Mouse (Mus musculus): ENCODE data around the gene Edar. TPM values are rescaled to one million over a fixed set of nuclear protein-coding genes. Genes with fewer than 3 reads are reported as not detected.

Edar gene
- polyA plus RNA-seq, 1 experiment: 0.44 TPM

DNA sequence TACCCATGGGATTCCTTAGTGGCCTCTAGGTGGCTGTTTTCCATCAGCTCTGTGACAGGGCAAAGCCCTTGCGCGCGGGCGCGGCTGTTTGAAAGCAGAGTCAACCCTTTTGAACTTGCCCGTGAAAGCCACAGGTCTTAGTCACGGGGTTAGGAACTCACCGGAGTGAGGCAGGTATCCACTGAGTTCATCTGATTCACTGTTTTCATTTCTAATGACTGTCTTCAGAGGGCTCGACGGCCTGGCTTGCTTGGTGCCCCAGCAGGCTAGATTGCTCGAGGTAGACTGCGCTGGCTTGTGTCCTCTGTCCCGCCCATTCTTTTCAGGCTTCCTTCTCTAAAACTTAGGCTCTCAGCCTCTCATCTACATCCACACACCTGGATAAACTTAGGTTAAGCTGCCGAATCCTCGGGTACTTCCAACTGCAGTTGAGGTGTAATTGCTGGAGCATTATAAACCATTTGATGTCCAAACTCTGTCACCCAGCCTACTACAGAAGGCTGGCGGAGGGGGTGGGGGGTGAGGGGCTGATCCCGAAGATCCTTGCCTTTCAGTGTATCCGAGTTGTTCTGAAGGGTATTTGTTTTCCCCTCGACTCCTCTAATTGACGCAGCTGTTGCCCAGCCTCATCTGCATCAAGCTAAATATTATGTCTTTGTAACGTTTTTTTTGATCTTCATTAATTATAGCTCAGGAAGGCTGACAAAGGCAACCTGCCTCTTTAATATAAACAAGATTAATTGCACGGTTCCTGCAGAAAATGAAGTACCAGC lies 24.0 kb downstream of the Edar start:
- TF ChIP-seq POLR2A (IDR thresholded peaks at IDR 0.05; ENCODE audit: control insufficient read depth, low read depth, low read length) (no peak), CTCF (IDR thresholded peaks at IDR 0.05; ENCODE audit: control insufficient read depth, insufficient read depth, insufficient replicate concordance, low read depth, low read length) (no peak)
- Histone ChIP-seq H3K36me3 (ENCODE audit: control insufficient read depth, insufficient read depth, low read length) (no peaks in the 10 kb centered on the region), H3K27ac (ENCODE audit: control insufficient read depth, insufficient read depth, low read depth, low read length) (no peak overlapping the region), H3K4me1 (ENCODE audit: control insufficient read depth, insufficient read depth, low read length) (no peaks in the 10 kb centered on the region; the same call in none of the 2 replicates), H3K27me3 (ENCODE audit: control insufficient read depth, insufficient read depth, low read length) (no peaks in the 10 kb centered on the region), H3K4me3 (ENCODE audit: control insufficient read depth, low read depth, low read length) (no peak overlapping the region)

GRCm38 (mm10) chr10:58648787-58649186 lies 26.7 kb downstream of the Edar start:
- Histone ChIP-seq H3K36me3 (ENCODE audit: control insufficient read depth, insufficient read depth, low read length) (no peaks in the 10 kb centered on the region), H3K4me1 (ENCODE audit: control insufficient read depth, insufficient read depth, low read length) (no peaks in the 10 kb centered on the region; the same call in none of the 2 replicates), H3K4me3 (ENCODE audit: control insufficient read depth, low read depth, low read length) (no peak overlapping the region), H3K27ac (ENCODE audit: control insufficient read depth, insufficient read depth, low read depth, low read length) (no peak overlapping the region), H3K27me3 (ENCODE audit: control insufficient read depth, insufficient read depth, low read length) (no peaks in the 10 kb centered on the region)
- TF ChIP-seq POLR2A (IDR thresholded peaks at IDR 0.05; ENCODE audit: control insufficient read depth, low read depth, low read length): no peak
- no peak for TF ChIP-seq CTCF (IDR thresholded peaks at IDR 0.05; ENCODE audit: control insufficient read depth, insufficient read depth, insufficient replicate concordance, low read depth, low read length)

DNA sequence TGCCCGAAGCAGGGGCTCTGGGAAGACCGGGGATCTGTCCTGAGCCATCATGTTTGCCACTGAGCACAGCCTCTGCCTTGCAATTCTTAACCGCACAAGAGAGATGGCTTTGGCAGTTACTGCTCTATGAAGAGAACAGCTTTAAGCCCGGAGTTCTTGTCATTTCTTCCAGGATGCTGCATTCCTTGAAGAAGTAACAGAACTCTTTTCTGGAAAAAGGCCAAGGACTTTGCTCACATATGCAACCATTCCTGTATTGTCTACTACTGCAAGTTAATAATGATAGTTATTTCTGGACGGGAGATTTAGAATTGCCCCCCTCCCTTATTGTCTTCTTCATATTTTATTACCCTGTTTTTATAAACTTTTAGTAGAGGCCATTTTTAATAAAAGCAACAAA lies 30.8 kb downstream of the Edar start:
- no peak overlapping the region for H3K27ac ChIP-seq (ENCODE audit: control insufficient read depth, insufficient read depth, low read depth, low read length)
- TF ChIP-seq CTCF (IDR thresholded peaks at IDR 0.05; ENCODE audit: control insufficient read depth, insufficient read depth, insufficient replicate concordance, low read depth, low read length) (no peak), POLR2A (IDR thresholded peaks at IDR 0.05; ENCODE audit: control insufficient read depth, low read depth, low read length) (no peak)
- no peaks in the 10 kb centered on the region for H3K27me3 ChIP-seq (ENCODE audit: control insufficient read depth, insufficient read depth, low read length)
- H3K4me3 ChIP-seq (ENCODE audit: control insufficient read depth, low read depth, low read length): no peak overlapping the region
- no peaks in the 10 kb centered on the region for H3K36me3 ChIP-seq (ENCODE audit: control insufficient read depth, insufficient read depth, low read length)
- no peaks in the 10 kb centered on the region for H3K4me1 ChIP-seq (ENCODE audit: control insufficient read depth, insufficient read depth, low read length)

DNA sequence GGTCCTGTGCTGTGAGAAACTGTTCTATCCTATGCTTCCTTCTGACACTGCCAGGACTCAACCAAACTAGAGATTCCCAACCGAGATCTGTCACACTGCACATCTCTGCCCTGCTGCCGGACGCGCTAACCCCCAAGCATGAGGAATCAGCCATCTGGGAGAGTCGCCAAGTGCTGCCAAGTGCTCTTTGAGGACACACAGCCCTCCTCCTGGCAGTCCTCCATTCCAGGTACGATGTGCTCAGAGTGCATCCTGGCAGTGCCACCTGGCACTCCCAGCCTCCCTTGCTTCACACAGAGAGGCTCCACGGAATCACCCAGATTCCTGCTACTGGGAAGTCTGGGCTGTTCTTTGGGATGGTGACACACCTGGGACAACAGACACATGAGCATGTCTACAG lies 31.3 kb downstream of the Edar start:
- Histone ChIP-seq H3K27me3 (ENCODE audit: control insufficient read depth, insufficient read depth, low read length) (no peaks in the 10 kb centered on the region), H3K4me3 (ENCODE audit: control insufficient read depth, low read depth, low read length) (no peak overlapping the region), H3K4me1 (ENCODE audit: control insufficient read depth, insufficient read depth, low read length) (no peaks in the 10 kb centered on the region), H3K36me3 (ENCODE audit: control insufficient read depth, insufficient read depth, low read length) (no peaks in the 10 kb centered on the region), H3K27ac (ENCODE audit: control insufficient read depth, insufficient read depth, low read depth, low read length) (no peak overlapping the region)
- TF ChIP-seq POLR2A (IDR thresholded peaks at IDR 0.05; ENCODE audit: control insufficient read depth, low read depth, low read length): no peak
- no peak for TF ChIP-seq CTCF (IDR thresholded peaks at IDR 0.05; ENCODE audit: control insufficient read depth, insufficient read depth, insufficient replicate concordance, low read depth, low read length)

DNA sequence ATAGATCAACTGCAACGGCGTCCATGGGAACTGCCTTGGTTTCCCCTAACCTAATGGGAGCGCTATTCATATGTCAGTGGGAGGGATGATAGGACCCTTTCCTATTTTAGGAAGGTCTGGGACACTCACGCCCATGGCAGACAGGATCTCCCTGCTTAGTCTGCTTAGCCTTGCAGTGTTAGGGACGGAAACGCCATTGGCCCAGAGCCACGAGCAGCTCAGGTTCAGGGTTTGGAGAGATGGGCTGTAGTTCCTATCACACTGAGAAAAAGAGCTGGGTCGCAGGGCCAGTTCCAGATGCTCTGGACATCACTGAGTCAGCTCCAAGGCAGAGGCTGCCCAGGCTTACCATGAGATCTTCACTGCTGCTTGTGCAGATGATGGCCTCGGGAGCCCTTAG lies 32.5 kb downstream of the Edar start:
- H3K4me3 ChIP-seq (ENCODE audit: control insufficient read depth, low read depth, low read length): no peak overlapping the region
- no peaks in the 10 kb centered on the region for H3K36me3 ChIP-seq (ENCODE audit: control insufficient read depth, insufficient read depth, low read length)
- no peak overlapping the region for H3K27ac ChIP-seq (ENCODE audit: control insufficient read depth, insufficient read depth, low read depth, low read length)
- TF ChIP-seq POLR2A (IDR thresholded peaks at IDR 0.05; ENCODE audit: control insufficient read depth, low read depth, low read length): no peak
- no peak for TF ChIP-seq CTCF (IDR thresholded peaks at IDR 0.05; ENCODE audit: control insufficient read depth, insufficient read depth, insufficient replicate concordance, low read depth, low read length)
- H3K4me1 ChIP-seq (ENCODE audit: control insufficient read depth, insufficient read depth, low read length): no peaks in the 10 kb centered on the region
- no peaks in the 10 kb centered on the region for H3K27me3 ChIP-seq (ENCODE audit: control insufficient read depth, insufficient read depth, low read length)

DNA sequence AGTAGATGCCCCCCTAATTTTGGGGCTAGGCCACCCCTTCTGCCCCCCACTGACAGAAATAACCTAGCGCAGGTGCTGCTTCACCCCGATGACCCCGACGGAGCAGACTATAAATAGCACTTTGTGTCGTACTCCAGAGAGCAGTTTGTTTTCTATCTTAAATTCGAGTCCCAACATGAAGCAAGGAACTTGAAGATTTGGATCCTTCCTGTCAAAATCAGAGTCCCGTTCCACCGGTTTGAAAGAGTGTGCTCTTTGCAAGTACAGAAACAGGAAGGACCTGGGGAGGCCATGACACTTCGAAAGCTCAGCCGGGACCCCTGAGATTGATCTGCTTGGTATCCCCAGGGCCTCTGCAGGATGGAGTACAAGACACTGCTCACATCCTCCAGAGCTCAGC lies 33.8 kb downstream of the Edar start:
- Histone ChIP-seq H3K27me3 (ENCODE audit: control insufficient read depth, insufficient read depth, low read length) (no peaks in the 10 kb centered on the region), H3K36me3 (ENCODE audit: control insufficient read depth, insufficient read depth, low read length) (no peaks in the 10 kb centered on the region), H3K4me1 (ENCODE audit: control insufficient read depth, insufficient read depth, low read length) (no peaks in the 10 kb centered on the region), H3K27ac (ENCODE audit: control insufficient read depth, insufficient read depth, low read depth, low read length) (no peak overlapping the region), H3K4me3 (ENCODE audit: control insufficient read depth, low read depth, low read length) (no peak overlapping the region)
- TF ChIP-seq CTCF (IDR thresholded peaks at IDR 0.05; ENCODE audit: control insufficient read depth, insufficient read depth, insufficient replicate concordance, low read depth, low read length) (no peak), POLR2A (IDR thresholded peaks at IDR 0.05; ENCODE audit: control insufficient read depth, low read depth, low read length) (no peak)

DNA sequence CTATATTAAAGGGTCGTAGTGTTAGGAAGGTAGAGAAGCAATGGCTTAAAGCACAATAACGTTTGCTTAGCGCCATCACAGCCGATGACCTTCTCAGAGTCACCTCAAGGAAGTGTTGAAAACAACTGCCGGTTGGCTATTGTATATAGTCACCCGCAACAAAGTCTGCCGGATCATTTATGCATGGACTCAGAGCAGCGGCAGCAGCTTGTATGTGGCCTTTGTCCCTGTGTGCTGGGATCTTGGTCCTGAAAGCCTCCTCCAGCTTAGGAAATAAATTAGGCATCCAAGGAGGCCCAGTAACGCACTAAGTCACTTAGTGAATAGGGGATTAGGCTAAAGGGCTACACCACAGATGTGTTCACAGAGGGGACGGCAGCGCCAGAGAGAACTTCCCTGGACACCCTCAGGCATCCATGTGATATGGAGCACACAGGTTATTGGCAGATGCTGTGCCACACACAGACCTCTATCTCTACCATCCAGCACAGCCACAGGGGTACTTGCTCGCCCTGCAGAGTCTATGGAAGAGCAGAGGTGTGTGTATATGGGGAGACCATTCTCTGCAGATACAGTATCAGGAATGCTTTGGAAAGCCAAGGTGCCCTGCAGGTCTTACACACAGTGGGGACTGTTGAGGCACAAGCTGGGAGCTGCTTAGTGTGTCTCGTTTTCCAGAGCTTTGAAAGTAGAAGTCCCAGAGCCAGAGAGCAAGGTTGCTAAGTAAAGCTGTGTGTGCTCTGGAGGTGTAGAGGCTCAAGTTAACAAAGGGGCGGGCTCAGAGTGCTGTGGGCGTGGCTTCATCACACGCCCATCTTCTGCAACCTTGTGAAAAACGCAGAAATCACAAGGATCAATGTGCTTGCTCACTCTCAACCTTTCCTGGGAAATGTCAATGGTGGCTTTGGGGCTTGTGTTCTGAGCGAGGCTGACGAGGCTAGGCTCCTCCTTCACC lies 34.7 kb downstream of the Edar start:
- Histone ChIP-seq H3K27me3 (ENCODE audit: control insufficient read depth, insufficient read depth, low read length) (no peaks in the 10 kb centered on the region), H3K4me1 (ENCODE audit: control insufficient read depth, insufficient read depth, low read length) (no peaks in the 10 kb centered on the region), H3K36me3 (ENCODE audit: control insufficient read depth, insufficient read depth, low read length) (no peaks in the 10 kb centered on the region), H3K4me3 (ENCODE audit: control insufficient read depth, low read depth, low read length) (no peak overlapping the region), H3K27ac (ENCODE audit: control insufficient read depth, insufficient read depth, low read depth, low read length) (no peak overlapping the region)
- TF ChIP-seq CTCF (IDR thresholded peaks at IDR 0.05; ENCODE audit: control insufficient read depth, insufficient read depth, insufficient replicate concordance, low read depth, low read length) (no peak), POLR2A (IDR thresholded peaks at IDR 0.05; ENCODE audit: control insufficient read depth, low read depth, low read length) (no peak)
